Mouse (Mus musculus) stomach, embryonic 15.5 days (tissue): ENCODE data around the gene Usf2. TPM values are rescaled to one million over a fixed set of nuclear protein-coding genes. Genes with fewer than 3 reads are reported as not detected.

ENCODE experiments used
- ATAC-seq: fragments of 200-750 bp; cut with Nextera tagmentation; 2 replicates; pipeline ENCODE4 v1.8.0; 2017; ENCODE audit warnings: low read depth, moderate number of reproducible peaks, moderate TSS enrichment; ENCODE audit not compliant: insufficient read depth, low FRiP score
- H3K27ac ChIP-seq: fragments of 300-500 bp; sonication (generic); 2 replicates; pipeline ENCODE4 v1.5.1; 2015; ENCODE audit warnings: mild to moderate bottlenecking, inconsistent platforms
- H3K27me3 ChIP-seq: fragments of 300-500 bp; sonication (generic); replicated peaks from 2 replicates; pipeline ENCODE4 v1.6.1; 2015; ENCODE audit warnings: inconsistent platforms
- H3K36me3 ChIP-seq: fragments of 300-500 bp; sonication (generic); 2 replicates; pipeline ENCODE4 v1.6.1; 2015; ENCODE audit warnings: inconsistent platforms
- H3K4me1 ChIP-seq: fragments of 300-500 bp; sonication (generic); 2 replicates; pipeline ENCODE4 v1.6.1; 2015; ENCODE audit warnings: inconsistent platforms
- H3K4me2 ChIP-seq: fragments of 300-500 bp; sonication (generic); 2 replicates; pipeline ENCODE4 v1.6.1; 2015; ENCODE audit warnings: mild to moderate bottlenecking, inconsistent platforms
- H3K4me3 ChIP-seq: fragments of 300-500 bp; sonication (generic); replicated peaks from 2 replicates; pipeline ENCODE4 v1.5.1; 2015; ENCODE audit warnings: inconsistent platforms
- H3K9ac ChIP-seq: fragments of 300-500 bp; sonication (generic); 2 replicates; pipeline ENCODE4 v1.6.1; 2015; ENCODE audit warnings: inconsistent platforms
- H3K9me3 ChIP-seq: fragments of 300-500 bp; sonication (generic); 2 replicates; pipeline ENCODE4 v1.6.1; 2016; ENCODE audit warnings: inconsistent platforms
- WGBS: fragments of 180-500 bp; shearing (Covaris S2); methylation state at CpG from one replicate; pipeline ENCODE4 v1.1.7; 2015; 5-methylcytosine and 5-hydroxymethylcytosine counted together
- polyA plus RNA-seq: library from polyadenylated mRNA; unstranded; fragments of >200 nt; fragmentation: Nextera tagmentation; extraction: Ambion mirVana; gene quantifications from 2 replicates; pipeline ENCODE4 v1.2.1, GENCODE M21; 2015

Usf2 gene
- polyA plus RNA-seq, 1 experiment from 2014 or later = 19.9 TPM

DNA sequence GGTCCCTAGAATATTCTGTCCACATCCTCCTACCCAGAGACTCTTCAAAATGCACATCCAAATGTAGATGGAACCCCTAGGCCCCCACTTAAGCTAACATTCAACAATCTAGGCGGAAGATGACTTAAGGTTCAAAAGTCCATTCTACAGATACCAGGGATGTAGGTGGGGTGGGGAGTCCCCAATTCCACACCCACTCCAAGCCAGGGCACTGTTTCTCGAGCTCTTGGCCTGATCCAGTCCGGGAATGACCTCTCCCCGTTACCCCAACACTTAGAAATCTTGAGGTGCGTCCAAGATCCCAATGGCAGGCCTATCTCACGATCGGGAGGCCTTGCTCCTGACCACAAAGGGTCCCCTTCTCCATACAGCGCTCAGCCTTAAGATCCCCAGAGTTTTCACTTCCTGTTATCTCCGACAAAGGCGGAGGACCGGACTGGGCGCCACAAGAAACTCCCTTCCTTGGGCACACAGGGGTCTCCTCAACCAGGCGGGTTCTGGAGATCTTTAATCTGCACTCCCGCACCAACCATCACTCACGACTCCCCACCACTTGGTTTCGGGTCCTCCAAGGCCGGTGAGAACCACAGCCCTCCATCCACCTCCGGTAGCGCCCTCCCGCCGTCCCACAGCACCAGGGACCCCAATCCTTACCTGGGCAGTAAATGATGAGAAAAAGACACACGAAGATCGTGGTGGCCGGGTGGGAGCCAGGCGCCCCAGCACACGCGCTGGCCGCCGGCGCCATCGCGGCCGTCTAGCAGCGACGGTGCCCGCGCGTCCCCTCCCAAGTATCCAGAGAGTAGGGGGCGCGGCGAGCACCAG is 16.0 kb upstream of the Usf2 start:
- Histone ChIP-seq H3K36me3 (no peaks in the 10 kb centered on the region), H3K4me3 (peak overlapping the region; percentile 51), H3K27me3 (0 out of 2 replicates have a peak, but pooled peaks cover 9% of the 10 kb centered on the region), H3K9ac (peak overlapping the region; percentile 39), H3K4me1 (0 out of 2 replicates have a peak, but pooled peaks cover 6% of the 10 kb centered on the region), H3K4me2 (peak overlapping the region; percentile 67), H3K9me3 (no peaks in the 10 kb centered on the region), H3K27ac (peak overlapping the region; percentile 73)
- 4% methylated on average over 41 of the region's 41 CpGs for WGBS
- peak; percentile 31 for ATAC-seq

DNA sequence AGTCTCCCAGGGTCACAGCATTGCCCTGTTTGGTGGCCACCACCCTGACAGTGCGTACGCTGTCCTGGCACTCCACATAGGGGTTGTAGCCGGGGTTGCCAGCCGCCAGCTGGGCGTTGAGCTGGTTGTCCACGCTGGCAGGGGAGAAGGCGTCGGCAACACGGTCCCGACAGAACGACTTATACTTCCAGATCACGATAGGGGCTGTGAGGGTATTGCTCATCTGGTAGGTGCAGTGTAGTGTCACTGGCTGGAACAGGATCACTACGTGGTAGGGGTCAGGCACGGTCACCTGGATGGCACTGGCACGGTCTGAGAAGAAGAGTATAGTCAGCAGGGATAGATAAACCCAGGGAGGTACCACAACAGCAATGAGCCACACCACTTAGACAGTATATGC is 15.3 kb upstream of the Usf2 start:
- peak overlapping the region; percentile 67 for H3K4me2 ChIP-seq
- 0 out of 2 replicates have a peak, but pooled peaks cover 9% of the 10 kb centered on the region for H3K27me3 ChIP-seq
- H3K9me3 ChIP-seq = no peaks in the 10 kb centered on the region
- 83% methylated on average over 15 of the region's 15 CpGs for WGBS
- H3K4me3 ChIP-seq = peak overlapping the region; percentile 51
- no peak overlapping the region for H3K27ac ChIP-seq
- ATAC-seq = no peak
- 0 out of 2 replicates have a peak, but pooled peaks cover 6% of the 10 kb centered on the region for H3K4me1 ChIP-seq
- no peaks in the 10 kb centered on the region for H3K36me3 ChIP-seq
- no peak overlapping the region for H3K9ac ChIP-seq

DNA sequence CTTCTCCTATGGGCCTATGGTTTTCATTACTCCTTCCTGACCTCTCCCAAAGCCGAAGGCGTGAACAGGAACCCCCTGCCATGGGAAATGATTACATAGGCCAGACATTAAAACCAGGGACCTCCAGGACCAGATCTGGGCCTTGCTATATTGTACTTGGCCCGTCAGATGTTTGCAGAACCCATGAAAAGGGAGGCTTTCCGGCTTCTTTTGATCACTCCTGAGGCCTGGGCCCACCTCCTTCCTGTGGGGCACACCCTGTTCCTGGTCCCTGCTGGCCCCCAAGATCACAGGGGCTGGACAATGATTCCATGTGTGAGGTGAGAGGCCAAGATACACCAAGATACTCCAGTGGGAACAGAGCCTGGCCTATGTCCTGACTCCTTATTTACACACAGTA is 12.6 kb upstream of the Usf2 start:
- H3K4me3 ChIP-seq = no peak overlapping the region
- no peaks in the 10 kb centered on the region for H3K9me3 ChIP-seq
- no peak overlapping the region for H3K4me2 ChIP-seq
- H3K36me3 ChIP-seq = no peaks in the 10 kb centered on the region
- 0 out of 2 replicates have a peak, but pooled peaks cover 9% of the 10 kb centered on the region for H3K27me3 ChIP-seq
- no peak for ATAC-seq
- no peak overlapping the region for H3K9ac ChIP-seq
- 80% methylated on average over 4 of the region's 4 CpGs for WGBS
- H3K4me1 ChIP-seq = 0 out of 2 replicates have a peak, but pooled peaks cover 6% of the 10 kb centered on the region
- no peak overlapping the region for H3K27ac ChIP-seq

DNA sequence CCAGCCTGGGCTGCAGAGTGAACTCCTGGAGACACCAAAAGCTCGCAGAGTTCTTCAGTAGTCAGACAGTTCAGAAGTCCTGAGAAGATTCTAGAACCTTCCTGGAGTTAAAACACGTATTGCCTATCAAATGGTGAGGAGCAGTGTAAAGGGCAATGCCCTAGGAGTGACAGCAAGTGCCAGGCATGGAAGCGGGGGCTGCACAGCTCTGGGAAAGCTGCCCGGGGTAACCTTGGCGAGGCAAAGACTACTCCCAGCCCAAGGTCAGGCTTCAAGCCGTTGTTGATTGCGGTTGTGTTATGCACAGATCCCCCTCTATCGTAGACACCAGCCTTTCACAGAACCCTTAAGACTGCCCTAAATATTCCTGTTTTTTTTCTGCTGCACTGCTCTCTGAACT is 12.0 kb upstream of the Usf2 start:
- H3K4me1 ChIP-seq = 0 out of 2 replicates have a peak, but pooled peaks cover 4% of the 10 kb centered on the region
- no peaks in the 10 kb centered on the region for H3K9me3 ChIP-seq
- H3K4me2 ChIP-seq = no peak overlapping the region
- H3K36me3 ChIP-seq = no peaks in the 10 kb centered on the region
- H3K27ac ChIP-seq = no peak overlapping the region
- 83% methylated on average over 8 of the region's 8 CpGs for WGBS
- 0 out of 2 replicates have a peak, but pooled peaks cover 8% of the 10 kb centered on the region for H3K27me3 ChIP-seq
- no peak for ATAC-seq
- H3K4me3 ChIP-seq = no peak overlapping the region
- no peak overlapping the region for H3K9ac ChIP-seq

DNA sequence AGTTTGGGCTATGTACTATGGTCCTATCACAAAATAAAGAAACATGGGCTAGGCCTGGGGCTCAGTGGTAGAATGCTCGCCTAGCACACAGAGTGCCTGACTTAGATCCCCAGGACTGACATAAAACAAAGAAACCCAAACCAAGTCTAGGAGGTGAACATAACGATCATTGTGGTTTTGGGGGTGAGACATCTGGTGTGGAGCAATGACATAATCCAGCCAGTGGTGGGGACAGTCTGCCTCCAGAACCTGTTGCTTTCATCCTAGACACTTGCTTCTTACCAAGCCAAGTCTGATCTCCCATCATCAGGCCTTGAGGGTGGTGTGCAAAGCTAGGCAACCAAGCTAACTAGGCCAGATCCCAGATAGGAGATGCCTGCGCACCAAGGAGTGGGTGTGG is 10.1 kb upstream of the Usf2 start:
- no peak overlapping the region for H3K27ac ChIP-seq
- no peaks in the 10 kb centered on the region for H3K4me1 ChIP-seq
- H3K9ac ChIP-seq = no peak overlapping the region
- 81% methylated on average over 3 of the region's 3 CpGs for WGBS
- no peaks in the 10 kb centered on the region for H3K36me3 ChIP-seq
- H3K9me3 ChIP-seq = no peaks in the 10 kb centered on the region
- H3K4me3 ChIP-seq = no peak overlapping the region
- ATAC-seq = no peak
- no peak overlapping the region for H3K4me2 ChIP-seq
- H3K27me3 ChIP-seq = no peaks in the 10 kb centered on the region

DNA sequence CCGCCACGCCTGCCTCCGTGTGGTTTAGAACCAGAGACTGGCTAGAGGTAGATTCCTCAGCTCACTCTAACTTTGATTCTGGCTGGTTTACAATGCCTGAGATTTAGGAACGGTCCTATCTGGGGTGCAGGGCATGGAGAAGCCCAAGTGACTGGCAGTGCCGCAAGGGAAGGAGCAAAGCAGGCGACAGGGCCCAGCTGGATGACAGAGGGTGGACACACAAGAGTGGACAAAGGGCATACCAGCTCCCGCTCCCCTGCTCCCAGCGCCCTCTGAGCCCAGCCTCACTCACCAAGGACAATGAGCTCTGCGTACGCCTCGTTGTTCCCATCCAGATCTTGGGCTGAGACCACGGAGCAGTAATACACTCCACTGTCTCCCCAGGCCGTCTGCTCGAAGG is 9.1 kb upstream of the Usf2 start:
- WGBS = 83% methylated on average over 14 of the region's 14 CpGs

DNA sequence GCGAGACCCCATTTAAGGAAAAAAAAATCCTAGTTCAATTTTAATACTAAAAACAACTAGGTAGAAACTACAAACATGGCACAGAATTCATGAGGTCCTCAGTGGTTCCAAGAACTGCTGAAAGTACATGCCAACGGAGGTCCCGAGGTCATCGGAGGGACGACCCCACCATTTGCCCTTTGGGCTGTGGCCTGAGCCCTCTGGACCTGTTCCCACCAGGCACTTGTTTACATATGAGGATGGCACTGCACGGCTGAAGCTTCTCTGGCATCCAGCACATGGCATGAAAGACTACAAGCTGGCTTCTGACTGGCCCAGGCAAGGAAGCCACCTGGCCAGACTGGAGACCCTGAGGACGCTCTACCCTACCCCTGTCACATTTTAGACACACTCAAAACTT is 7.8 kb upstream of the Usf2 start:
- Histone ChIP-seq H3K9ac (no peak overlapping the region), H3K4me1 (no peaks in the 10 kb centered on the region), H3K9me3 (no peaks in the 10 kb centered on the region), H3K4me2 (no peak overlapping the region), H3K27me3 (no peaks in the 10 kb centered on the region), H3K27ac (no peak overlapping the region), H3K36me3 (no peaks in the 10 kb centered on the region), H3K4me3 (no peak overlapping the region)
- ATAC-seq = no peak
- 84% methylated on average over 7 of the region's 7 CpGs for WGBS

More for the DNA sequence above, 9.1 kb upstream of the Usf2 start:
- no peaks in the 10 kb centered on the region for H3K27me3 ChIP-seq
- no peaks in the 10 kb centered on the region for H3K9me3 ChIP-seq
- H3K4me3 ChIP-seq = no peak overlapping the region
- no peak for ATAC-seq
- no peak overlapping the region for H3K4me2 ChIP-seq
- no peaks in the 10 kb centered on the region for H3K4me1 ChIP-seq
- H3K27ac ChIP-seq = no peak overlapping the region
- no peak overlapping the region for H3K9ac ChIP-seq
- H3K36me3 ChIP-seq = no peaks in the 10 kb centered on the region

DNA sequence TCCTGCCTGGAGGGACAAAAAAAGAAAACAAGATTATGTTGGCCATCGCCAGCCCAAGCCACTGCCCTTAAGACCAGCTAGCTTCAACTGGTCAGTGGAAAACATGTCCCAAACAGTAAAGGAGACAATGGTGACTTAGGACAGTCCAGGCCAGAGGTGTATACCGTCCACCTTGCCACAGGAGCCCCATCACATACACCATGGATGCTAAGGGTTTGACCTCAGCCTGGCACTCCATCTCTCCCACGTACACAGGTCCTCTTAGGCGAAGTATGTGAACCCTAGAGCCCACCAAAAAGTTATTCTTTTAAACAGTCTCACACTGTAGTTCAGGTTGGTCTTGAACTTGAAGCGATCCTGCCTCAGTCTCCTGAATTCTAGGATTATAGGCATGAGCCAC is 6.3 kb upstream of the Usf2 start:
- Histone ChIP-seq H3K9ac (no peak overlapping the region), H3K27ac (no peak overlapping the region), H3K4me2 (no peak overlapping the region), H3K36me3 (no peaks in the 10 kb centered on the region), H3K27me3 (no peaks in the 10 kb centered on the region), H3K4me3 (no peak overlapping the region), H3K9me3 (no peaks in the 10 kb centered on the region), H3K4me1 (peaks cover 13% of the 10 kb centered on the region)
- no peak for ATAC-seq
- 91% methylated on average over 5 of the region's 5 CpGs for WGBS

DNA sequence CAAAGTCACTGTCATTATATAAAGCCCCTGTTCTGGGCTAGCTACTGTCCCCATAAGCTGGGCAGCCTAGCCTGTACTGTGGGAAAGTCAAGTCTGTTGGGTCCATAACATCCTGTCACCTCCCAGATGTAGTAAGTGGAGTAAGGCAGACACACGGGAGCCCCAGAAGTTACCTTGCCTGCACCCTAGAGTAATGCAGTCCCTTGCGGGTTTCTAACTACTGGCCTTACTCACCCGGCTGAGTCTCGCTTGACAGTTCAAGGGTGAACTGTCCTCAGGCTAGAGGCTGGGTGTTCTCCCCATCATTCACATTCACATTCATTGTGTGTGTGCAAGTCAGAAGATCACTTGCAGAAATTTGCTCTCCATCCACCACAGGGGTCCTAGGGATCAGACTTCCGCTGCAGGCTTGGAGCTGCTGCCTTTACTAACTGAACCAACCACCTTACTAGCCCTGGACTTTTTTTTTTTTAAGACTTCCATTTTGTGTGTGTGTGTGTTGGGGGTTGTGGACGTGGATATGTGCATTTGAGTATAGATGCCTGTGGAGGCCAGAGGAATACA is 3.3 kb upstream of the Usf2 start:
- Histone ChIP-seq H3K9me3 (no peaks in the 10 kb centered on the region), H3K4me1 (peaks cover 22% of the 10 kb centered on the region), H3K27me3 (no peaks in the 10 kb centered on the region), H3K36me3 (0 out of 2 replicates have a peak, but pooled peaks cover under 1% of the 10 kb centered on the region), H3K9ac (no peak overlapping the region), H3K4me2 (no peak overlapping the region), H3K27ac (no peak overlapping the region), H3K4me3 (no peak overlapping the region)
- 82% methylated on average over 6 of the region's 6 CpGs for WGBS
- no peak for ATAC-seq

DNA sequence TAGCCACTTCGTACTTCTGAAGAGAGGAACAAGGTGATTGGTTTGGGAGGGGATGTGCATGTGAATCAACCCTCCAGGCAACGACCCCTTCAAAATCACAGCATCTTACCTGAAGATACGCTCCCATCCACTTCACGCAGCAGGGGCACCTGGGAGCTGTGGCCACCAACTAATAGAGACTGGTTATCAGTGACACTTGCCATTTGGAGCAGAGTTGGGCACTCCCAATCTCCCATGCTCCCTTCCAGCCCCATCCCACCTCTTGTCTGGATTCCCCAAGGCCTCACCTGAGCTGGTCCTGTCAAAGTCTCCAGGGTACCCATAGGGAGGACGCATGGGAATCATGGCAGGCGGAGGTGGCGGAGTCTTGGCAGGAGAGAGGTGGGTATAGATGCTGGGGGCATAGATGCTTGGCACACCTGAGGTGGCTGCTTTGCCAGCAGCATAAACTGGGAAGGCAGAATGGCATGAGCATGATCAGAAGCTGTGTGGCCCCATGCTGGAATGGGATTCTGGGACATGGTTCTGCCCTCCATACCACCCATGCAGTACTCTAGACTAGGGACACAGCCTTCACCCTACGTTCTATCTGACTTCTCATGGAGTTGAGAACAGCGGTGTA is 2.4 kb upstream of the Usf2 start:
- Histone ChIP-seq H3K9me3 (no peaks in the 10 kb centered on the region), H3K36me3 (0 out of 2 replicates have a peak, but pooled peaks cover 8% of the 10 kb centered on the region), H3K27ac (no peak overlapping the region), H3K4me1 (peaks cover 23% of the 10 kb centered on the region), H3K4me2 (no peak overlapping the region), H3K9ac (no peak overlapping the region), H3K27me3 (no peaks in the 10 kb centered on the region), H3K4me3 (no peak overlapping the region)
- no peak for ATAC-seq
- WGBS = 90% methylated on average over 9 of the region's 9 CpGs

DNA sequence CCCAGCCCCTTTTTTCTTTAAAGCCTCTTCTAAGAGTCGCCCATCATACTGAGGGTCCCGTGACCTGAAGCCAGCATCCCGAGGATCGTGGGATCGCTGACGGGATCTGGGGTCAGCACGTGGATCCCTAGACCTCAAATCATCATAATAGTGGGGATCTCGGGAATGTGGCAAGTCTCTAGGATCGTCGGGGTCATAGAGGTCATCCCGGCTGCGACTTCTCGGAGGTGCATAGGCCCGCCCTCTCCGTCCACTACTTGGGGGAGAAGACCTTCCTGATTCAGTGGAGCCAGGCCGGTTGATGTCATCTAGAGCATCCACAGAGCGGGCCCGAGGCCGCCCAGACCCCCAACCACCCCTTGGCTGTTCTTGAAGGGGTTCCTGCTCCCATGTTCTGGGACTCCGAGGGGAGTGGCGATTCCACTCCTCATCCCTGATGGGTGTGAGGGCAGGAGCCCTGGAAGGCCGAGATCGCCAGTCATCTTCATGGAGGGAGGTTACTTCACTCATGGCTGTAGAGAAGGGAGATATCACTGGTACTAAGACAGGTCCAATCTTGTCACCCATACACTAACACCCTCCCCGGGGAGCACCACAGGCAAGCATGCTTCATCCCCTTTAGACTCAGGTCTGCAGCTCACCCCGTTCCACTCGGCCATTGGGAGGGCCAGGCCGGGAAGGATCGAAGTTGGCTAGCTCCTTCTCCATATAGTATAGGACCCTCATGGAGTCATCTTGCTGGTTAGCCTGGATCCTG is 1.7 kb upstream of the Usf2 start:
- H3K4me3 ChIP-seq = peak overlapping the region; percentile 92
- peak overlapping the region; percentile 24; the same call in 1 of the 2 replicates for H3K9ac ChIP-seq
- WGBS = 66% methylated on average over 28 of the region's 28 CpGs
- H3K36me3 ChIP-seq = 0 out of 2 replicates have a peak, but pooled peaks cover 8% of the 10 kb centered on the region
- no peak for ATAC-seq
- H3K27ac ChIP-seq = peak overlapping the region; percentile 97; the same call in 1 of the 2 replicates
- H3K9me3 ChIP-seq = no peaks in the 10 kb centered on the region
- peak overlapping the region; percentile 58 for H3K4me2 ChIP-seq
- H3K4me1 ChIP-seq = peaks cover 23% of the 10 kb centered on the region
- no peaks in the 10 kb centered on the region for H3K27me3 ChIP-seq
